Mouse (Mus musculus) forebrain, embryonic 12.5 days (tissue): ENCODE measurements at regions not wholly inside any gene's neighbourhood (a gene's known extent, or its start where the extent isn't known, plus 50 kb on each side); places are given as distances from the start of the nearest gene placed in this dataset.

Experiments used
- ATAC-seq: fragments of 200-750 bp; cut with Nextera tagmentation; 2 replicates; pipeline ENCODE4 v1.8.0; 2017; ENCODE audit warnings: moderate TSS enrichment; ENCODE audit not compliant: low FRiP score
- H3K27ac ChIP-seq: fragments of 300-500 bp; sonication (generic); 2 replicates; pipeline ENCODE4 v1.5.1; 2016; ENCODE audit warnings: mild to moderate bottlenecking
- H3K27me3 ChIP-seq: fragments of 300-500 bp; sonication (generic); 2 replicates; pipeline ENCODE4 v1.6.1; 2016; ENCODE audit warnings: mild to moderate bottlenecking
- H3K36me3 ChIP-seq: fragments of 300-500 bp; sonication (generic); replicated peaks from 2 replicates; pipeline ENCODE4 v1.6.1; 2016; ENCODE audit warnings: mild to moderate bottlenecking
- H3K4me1 ChIP-seq: fragments of 300-500 bp; sonication (generic); 2 replicates; pipeline ENCODE4 v1.6.1; 2016
- H3K4me2 ChIP-seq: fragments of 300-500 bp; sonication (generic); 2 replicates; pipeline ENCODE4 v1.6.1; 2016; ENCODE audit warnings: mild to moderate bottlenecking, moderate library complexity
- H3K4me3 ChIP-seq: fragments of 300-500 bp; sonication (generic); replicated peaks from 2 replicates; pipeline ENCODE4 v1.5.1; 2016; ENCODE audit warnings: mild to moderate bottlenecking
- H3K9ac ChIP-seq: fragments of 300-500 bp; sonication (generic); 2 replicates; pipeline ENCODE4 v1.6.1; 2016; ENCODE audit warnings: mild to moderate bottlenecking
- H3K9me3 ChIP-seq: fragments of 300-500 bp; sonication (generic); 2 replicates; pipeline ENCODE4 v1.6.1; 2016
- WGBS: fragments of 180-500 bp; shearing (Covaris S2); methylation state at CpG from one replicate; pipeline ENCODE4 v1.1.7; 2016; 5-methylcytosine and 5-hydroxymethylcytosine counted together

- Histone ChIP-seq H3K27ac (no peak overlapping the region), H3K4me1 (peaks cover 31% of the 10 kb centered on the region), H3K9me3 (no peaks in the 10 kb centered on the region), H3K36me3 (no peaks in the 10 kb centered on the region), H3K9ac (no peak overlapping the region), H3K4me3 (no peak overlapping the region), H3K4me2 (no peak overlapping the region), H3K27me3 (0 out of 2 replicates have a peak, but pooled peaks cover 4% of the 10 kb centered on the region)
- 71% methylated on average over 4 of the region's 4 CpGs for WGBS
- ATAC-seq, result no peak
These were observed 256.8 kb upstream of the Pabpc6 start for GRCm38 (mm10) chr17:9926308-9926707.

- Histone ChIP-seq H3K27ac (no peak overlapping the region), H3K4me2 (no peak overlapping the region), H3K4me1 (no peaks in the 10 kb centered on the region), H3K36me3 (no peaks in the 10 kb centered on the region), H3K27me3 (no peaks in the 10 kb centered on the region), H3K9me3 (no peaks in the 10 kb centered on the region), H3K4me3 (no peak overlapping the region), H3K9ac (no peak overlapping the region)
- WGBS, result 94% methylated on average over 2 of the region's 2 CpGs
- ATAC-seq, result no peak
These were observed 251.8 kb upstream of the Pabpc6 start for GRCm38 (mm10) chr17:9921326-9921725.

DNA sequence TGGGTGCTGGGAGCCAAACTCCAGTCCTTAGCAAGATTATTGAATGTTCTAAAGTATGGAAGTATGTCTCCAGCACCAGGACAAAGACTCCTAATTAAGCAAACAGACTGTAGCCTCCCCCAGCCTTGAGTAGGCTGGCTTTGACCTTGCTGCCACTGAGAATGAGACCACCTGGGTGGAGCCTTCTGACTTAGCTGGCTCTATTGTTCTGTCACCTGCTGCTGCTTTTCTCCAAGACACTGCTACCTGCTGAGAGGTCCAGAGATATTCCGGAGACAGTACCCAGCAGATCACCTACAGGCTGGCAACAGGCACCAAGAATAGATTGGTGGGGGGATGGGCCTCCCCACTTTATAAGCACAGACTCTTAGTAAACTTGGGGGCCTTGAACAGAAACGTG is 247.5 kb upstream of the Pabpc6 start:
- H3K4me1 ChIP-seq, result no peaks in the 10 kb centered on the region
- H3K9ac ChIP-seq, result no peak overlapping the region
- 15% methylated on average over 2 of the region's 2 CpGs for WGBS
- no peak for ATAC-seq
- no peak overlapping the region for H3K27ac ChIP-seq
- H3K4me3 ChIP-seq, result no peak overlapping the region
- H3K9me3 ChIP-seq, result no peaks in the 10 kb centered on the region
- no peaks in the 10 kb centered on the region for H3K36me3 ChIP-seq
- no peak overlapping the region for H3K4me2 ChIP-seq
- H3K27me3 ChIP-seq, result no peaks in the 10 kb centered on the region; the same call in 1 of the 2 replicates

DNA sequence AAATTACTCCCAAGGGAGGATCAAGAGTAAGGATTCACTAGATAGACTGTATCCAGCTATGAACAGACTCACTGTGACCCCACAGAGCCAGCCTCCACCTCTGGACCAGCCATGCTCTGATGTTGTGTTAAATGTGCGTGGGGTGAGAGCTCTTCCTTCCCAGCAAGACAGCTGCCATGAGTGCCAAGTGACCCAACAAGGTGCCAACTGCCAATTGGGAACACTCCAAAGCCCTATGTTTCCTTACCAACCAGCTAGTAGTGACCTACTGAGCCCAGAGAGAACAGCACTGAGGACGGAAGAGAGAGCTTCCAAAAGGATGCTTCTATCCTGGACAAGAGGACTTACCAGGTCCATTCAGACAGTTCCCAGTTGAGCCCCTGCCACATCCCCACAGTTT is 241.3 kb upstream of the Pabpc6 start:
- Histone ChIP-seq H3K4me3 (no peak overlapping the region), H3K9ac (no peak overlapping the region), H3K9me3 (no peaks in the 10 kb centered on the region), H3K4me1 (peaks cover 15% of the 10 kb centered on the region), H3K4me2 (no peak overlapping the region), H3K27ac (no peak overlapping the region), H3K27me3 (no peaks in the 10 kb centered on the region; the same call in 1 of the 2 replicates), H3K36me3 (no peaks in the 10 kb centered on the region)
- WGBS, result 94% methylated on average over 2 of the region's 2 CpGs
- ATAC-seq, result no peak

- WGBS, result 20% methylated on average over 1 of the region's 1 CpGs
- Histone ChIP-seq H3K27ac (0 out of 2 replicates have a peak overlapping the region, but pooled peaks have one; percentile 84), H3K9me3 (no peaks in the 10 kb centered on the region), H3K4me3 (no peak overlapping the region), H3K36me3 (no peaks in the 10 kb centered on the region), H3K9ac (no peak overlapping the region), H3K4me2 (no peak overlapping the region), H3K4me1 (peaks cover 48% of the 10 kb centered on the region), H3K27me3 (no peaks in the 10 kb centered on the region)
- no peak for ATAC-seq
These were observed 237.6 kb upstream of the Pabpc6 start for GRCm38 (mm10) chr17:9907077-9907476.

DNA sequence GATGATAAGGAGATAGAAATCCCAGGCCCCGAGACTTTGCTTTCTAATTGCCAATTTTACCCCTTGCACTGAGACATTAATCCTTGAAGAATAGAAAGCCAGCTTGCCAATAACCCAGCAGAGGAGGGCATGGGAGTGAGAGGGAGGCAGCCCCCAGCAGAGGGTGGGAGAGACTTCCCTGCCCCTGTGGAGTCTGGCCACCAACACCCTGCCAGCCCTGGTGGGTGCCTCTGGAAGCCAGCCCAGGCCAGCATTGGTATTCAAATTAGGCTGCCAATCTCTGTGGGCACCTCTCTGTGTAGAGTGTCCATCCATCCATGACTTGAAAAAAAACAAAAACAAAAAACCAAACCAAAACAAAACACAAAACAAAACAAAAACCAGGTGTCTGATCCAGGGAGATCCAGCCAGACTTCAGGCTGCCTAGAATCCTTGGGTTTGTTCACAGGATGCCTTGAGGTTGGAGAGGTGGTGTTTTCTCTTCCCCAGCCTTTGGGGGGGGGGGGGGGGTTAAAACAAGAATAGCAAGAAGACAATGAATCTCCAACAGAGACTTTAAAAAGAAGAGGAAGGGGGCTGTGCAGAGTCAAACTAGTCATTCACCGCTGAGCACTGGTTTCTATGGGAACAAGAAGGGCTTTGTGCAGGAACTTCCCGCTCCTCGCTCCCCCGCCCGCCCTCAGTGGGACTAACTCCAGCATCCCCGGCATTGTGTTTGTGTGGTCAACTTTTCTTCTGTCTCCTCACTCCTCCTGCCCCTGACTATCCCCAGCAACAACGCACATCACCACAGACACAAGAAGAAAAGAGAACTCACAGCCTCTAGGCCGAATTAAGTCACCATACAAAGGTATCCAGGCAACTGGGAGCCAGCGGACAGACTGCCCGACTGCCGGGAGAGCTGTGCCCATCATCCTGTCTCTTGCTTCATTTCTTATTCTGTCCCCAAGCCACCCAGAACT is 236.3 kb upstream of the Pabpc6 start:
- ATAC-seq, result peak; percentile 87
- Histone ChIP-seq H3K27me3 (no peaks in the 10 kb centered on the region), H3K4me2 (peak overlapping the region; percentile 49), H3K27ac (peak overlapping the region; percentile 84), H3K4me3 (peak overlapping the region; percentile 16), H3K36me3 (no peaks in the 10 kb centered on the region), H3K9me3 (no peaks in the 10 kb centered on the region), H3K9ac (peak overlapping the region; percentile 36), H3K4me1 (peaks cover 48% of the 10 kb centered on the region)
- 1% methylated on average over 12 of the region's 12 CpGs for WGBS

DNA sequence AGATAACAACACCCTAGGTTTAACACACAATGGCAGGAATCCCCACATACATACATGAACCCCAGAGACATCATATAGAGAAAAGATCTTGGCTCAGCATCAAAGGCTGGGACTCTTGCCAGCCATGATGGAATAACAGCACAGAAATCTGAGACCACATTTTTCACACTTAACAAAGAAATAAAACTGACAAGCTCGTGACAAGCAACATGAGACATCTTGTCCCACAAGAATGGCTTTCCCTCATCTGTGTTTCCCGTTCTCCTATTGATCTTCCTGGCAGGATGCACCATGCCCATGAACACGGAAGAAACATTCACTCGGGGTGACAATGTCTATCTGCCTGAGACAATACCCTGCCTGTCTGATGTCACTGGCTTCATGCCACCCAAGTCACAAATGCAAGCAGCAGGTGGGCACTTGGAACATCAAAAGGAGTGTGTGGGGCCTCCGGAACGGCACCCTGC is 235.0 kb upstream of the Pabpc6 start:
- 6% methylated on average over 6 of the region's 6 CpGs for WGBS
- no peak overlapping the region for H3K9ac ChIP-seq
- H3K36me3 ChIP-seq, result no peaks in the 10 kb centered on the region
- no peaks in the 10 kb centered on the region for H3K9me3 ChIP-seq
- ATAC-seq, result peak; percentile 8; the same call in 1 of the 2 replicates
- H3K27ac ChIP-seq, result peak overlapping the region; percentile 84
- H3K4me3 ChIP-seq, result no peak overlapping the region
- H3K27me3 ChIP-seq, result no peaks in the 10 kb centered on the region
- H3K4me1 ChIP-seq, result peaks cover 48% of the 10 kb centered on the region
- H3K4me2 ChIP-seq, result peak overlapping the region; percentile 49

DNA sequence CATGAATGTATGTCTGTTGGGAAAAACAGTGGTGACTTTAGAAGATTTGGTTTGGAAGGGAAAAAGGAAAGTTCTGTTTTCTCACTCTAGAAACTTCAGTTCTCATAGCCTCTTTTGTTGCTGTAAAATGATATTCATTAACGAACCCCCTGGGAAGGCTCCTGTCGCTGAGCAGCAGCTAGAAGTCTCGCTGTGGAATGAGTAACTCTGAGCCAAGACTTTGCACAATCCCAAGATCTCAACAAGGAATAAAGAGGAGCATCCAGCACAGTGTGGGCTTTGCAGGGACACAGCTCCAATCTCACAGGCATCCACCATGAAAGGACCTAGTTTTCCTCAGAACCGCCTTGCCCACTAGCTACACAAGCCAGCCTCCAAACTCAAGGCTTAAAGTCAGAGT is 233.8 kb upstream of the Pabpc6 start:
- ATAC-seq, result no peak
- Histone ChIP-seq H3K9ac (no peak overlapping the region), H3K4me1 (peaks cover 48% of the 10 kb centered on the region), H3K4me3 (no peak overlapping the region), H3K27me3 (no peaks in the 10 kb centered on the region), H3K4me2 (no peak overlapping the region), H3K9me3 (no peaks in the 10 kb centered on the region), H3K27ac (no peak overlapping the region), H3K36me3 (no peaks in the 10 kb centered on the region)
- WGBS, result 42% methylated on average over 4 of the region's 4 CpGs

DNA sequence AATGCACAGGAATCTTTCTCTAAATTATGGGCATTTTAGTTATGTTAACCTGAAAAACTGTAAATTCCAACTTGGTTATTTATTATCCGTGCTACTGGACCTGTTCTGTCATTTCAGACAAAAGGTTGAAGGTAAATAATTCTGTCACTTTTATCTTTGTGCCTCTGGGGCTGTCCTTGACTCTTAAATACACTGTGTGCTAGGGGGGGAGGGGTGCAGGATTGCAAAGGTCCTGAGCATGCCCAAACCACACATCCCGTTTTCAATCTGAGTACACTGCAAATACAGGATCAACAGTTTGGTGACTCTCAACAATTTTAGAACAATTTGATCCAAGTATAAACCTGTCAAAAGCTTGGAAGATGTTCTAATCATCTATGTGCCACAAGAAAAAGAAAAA is 227.4 kb upstream of the Pabpc6 start:
- Histone ChIP-seq H3K27me3 (no peaks in the 10 kb centered on the region), H3K36me3 (no peaks in the 10 kb centered on the region), H3K4me2 (no peak overlapping the region), H3K9ac (no peak overlapping the region), H3K9me3 (no peaks in the 10 kb centered on the region), H3K27ac (no peak overlapping the region), H3K4me1 (peaks cover 23% of the 10 kb centered on the region), H3K4me3 (no peak overlapping the region)
- ATAC-seq, result no peak
- 69% methylated on average over 2 of the region's 2 CpGs for WGBS

- H3K4me2 ChIP-seq, result no peak overlapping the region
- no peak for ATAC-seq
- peaks cover 23% of the 10 kb centered on the region for H3K4me1 ChIP-seq
- H3K9ac ChIP-seq, result no peak overlapping the region
- 87% methylated on average over 7 of the region's 7 CpGs for WGBS
- H3K36me3 ChIP-seq, result no peaks in the 10 kb centered on the region
- H3K9me3 ChIP-seq, result no peaks in the 10 kb centered on the region
- H3K27me3 ChIP-seq, result no peaks in the 10 kb centered on the region
- H3K27ac ChIP-seq, result no peak overlapping the region
- no peak overlapping the region for H3K4me3 ChIP-seq
These were observed 226.2 kb upstream of the Pabpc6 start for GRCm38 (mm10) chr17:9895686-9896082.

DNA sequence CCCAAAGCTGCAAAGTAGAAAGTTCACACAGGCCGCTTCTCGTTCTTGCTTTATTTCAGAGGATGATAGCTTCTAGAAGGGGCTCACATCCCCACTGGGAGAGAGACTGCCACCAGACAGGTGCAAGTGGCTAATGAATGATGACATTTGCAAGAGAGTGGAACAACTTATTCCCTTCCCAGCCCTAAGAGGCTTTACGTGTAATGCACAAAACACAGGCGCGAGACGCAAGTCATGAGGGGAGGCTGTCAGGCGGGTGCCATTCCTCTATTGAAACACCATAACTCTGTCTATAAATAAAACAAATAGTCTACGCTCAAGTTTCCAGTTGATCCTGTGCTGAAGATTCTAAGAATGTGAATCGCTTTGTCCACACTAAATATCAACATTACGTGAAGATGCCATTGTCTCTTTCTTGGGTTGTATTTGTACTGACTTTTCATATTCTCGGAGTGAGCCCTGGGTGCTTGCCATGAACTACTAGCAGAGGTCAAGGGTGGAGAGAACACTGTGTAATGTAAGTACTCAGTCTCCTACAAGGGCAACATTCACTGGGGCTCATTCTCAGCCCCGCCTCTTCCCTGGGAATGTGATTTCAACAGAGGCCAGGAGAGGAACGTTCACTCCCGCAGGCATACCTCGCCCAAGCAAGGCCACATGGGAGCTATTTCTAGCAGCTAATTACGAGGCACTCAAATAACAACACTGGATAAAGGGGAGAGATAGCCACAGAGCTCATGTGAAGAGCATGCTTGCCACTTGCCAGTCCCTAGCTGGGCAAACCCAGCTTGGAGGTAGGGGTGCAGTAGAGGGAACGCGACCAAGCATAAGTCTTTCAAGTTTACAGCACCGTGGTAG is 225.5 kb upstream of the Pabpc6 start:
- H3K4me3 ChIP-seq, result no peak overlapping the region
- H3K36me3 ChIP-seq, result no peaks in the 10 kb centered on the region
- no peak overlapping the region for H3K27ac ChIP-seq
- H3K9me3 ChIP-seq, result no peaks in the 10 kb centered on the region
- no peak for ATAC-seq
- H3K9ac ChIP-seq, result no peak overlapping the region
- peaks cover 23% of the 10 kb centered on the region for H3K4me1 ChIP-seq
- no peaks in the 10 kb centered on the region for H3K27me3 ChIP-seq
- H3K4me2 ChIP-seq, result no peak overlapping the region
- WGBS, result 78% methylated on average over 19 of the region's 19 CpGs

DNA sequence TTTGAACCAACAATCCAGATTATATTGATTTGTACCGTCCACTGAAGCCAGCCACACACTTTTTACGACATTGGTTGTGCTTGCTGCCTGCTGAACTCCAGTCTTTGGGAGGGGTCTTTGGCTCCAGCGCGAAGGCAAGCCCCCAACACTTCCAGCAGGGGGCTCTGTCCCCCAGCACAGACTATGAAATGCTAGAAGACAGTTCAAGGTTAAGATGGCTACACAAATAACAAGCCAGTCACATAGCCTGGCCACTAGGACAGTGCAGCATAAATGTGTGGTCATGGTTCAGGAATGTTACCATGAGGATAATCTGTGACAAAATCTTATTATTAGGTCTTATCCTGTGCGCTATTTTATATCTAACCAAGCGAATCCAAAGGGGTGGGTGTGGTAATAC is 224.4 kb upstream of the Pabpc6 start:
- peaks cover 30% of the 10 kb centered on the region for H3K4me1 ChIP-seq
- 59% methylated on average over 6 of the region's 6 CpGs for WGBS
- H3K27ac ChIP-seq, result no peak overlapping the region
- H3K36me3 ChIP-seq, result no peaks in the 10 kb centered on the region
- no peak overlapping the region for H3K9ac ChIP-seq
- peak; percentile 55; the same call in 1 of the 2 replicates for ATAC-seq
- no peaks in the 10 kb centered on the region for H3K27me3 ChIP-seq
- no peaks in the 10 kb centered on the region for H3K9me3 ChIP-seq
- no peak overlapping the region for H3K4me2 ChIP-seq
- no peak overlapping the region for H3K4me3 ChIP-seq
